Comparison of ENCODE assay signal across 8 mouse cellular contexts in the genomic region with DNA sequence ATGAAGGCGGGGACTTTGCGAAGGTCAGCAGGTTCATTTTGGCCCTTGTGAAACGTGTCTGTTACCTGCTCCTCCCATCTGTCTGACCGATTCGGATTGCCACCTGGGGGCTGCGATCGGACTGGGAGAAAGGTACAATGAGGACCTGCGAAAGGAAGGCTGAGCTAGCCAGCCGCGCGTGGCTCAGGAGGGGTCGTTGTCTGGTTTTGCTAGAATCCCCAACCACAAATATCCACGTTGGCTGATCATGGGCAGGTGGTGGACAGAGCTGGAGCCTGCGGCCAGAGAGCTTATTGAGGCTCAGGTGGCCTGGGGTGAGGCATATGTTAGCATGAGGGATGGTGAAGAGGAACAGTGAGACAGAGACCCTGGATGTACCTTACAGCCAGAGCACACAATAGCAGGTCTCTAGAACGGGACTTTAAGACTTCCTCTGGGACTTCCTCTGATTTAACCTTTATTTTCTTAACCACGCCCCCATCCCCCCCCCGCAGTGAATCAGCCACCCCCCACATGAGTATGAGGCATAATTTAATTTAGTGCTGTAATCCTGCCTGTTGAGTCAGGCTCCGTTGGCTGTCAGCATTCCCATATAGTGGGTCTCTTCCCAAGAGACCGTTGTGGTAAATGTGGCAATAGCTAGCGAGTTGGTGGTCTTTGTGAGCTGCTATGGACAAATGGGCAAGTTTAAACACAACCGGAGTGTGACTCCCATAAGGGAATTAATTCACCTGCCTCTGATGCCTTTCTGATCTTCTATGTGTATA. TPM values are rescaled to one million over a fixed set of nuclear protein-coding genes. Genes with fewer than 3 reads are reported as not detected.
A peak's percentile ranks its signal among the peaks of the same experiment; 100 is the strongest.
DNase-seq lines count a peak whose midpoint lies in the region; ATAC-seq lines count a peak whose summit lies in the region.

No protein-coding gene starts in this region.

- H3K27ac ChIP-seq in hindbrain, embryonic 14.5 days = peak overlapping the region; percentile 84
- H3K27ac ChIP-seq in midbrain, embryonic 15.5 days = peak overlapping the region; percentile 93

- peaks cover 26% of the 10 kb centered on the region for H3K4me1 ChIP-seq in megakaryocyte, embryonic 14.5 days
- peaks cover 31% of the 10 kb centered on the region for H3K4me1 ChIP-seq in hindbrain, embryonic 14.5 days (replicated peaks; ENCODE audit: control insufficient read depth, insufficient read depth, low read length)
- H3K4me1 ChIP-seq in midbrain, embryonic 15.5 days = peaks cover 27% of the 10 kb centered on the region

- no peaks in the 10 kb centered on the region for H3K36me3 ChIP-seq in megakaryocyte, embryonic 14.5 days (replicated peaks; ENCODE audit: low read length)
- no peaks in the 10 kb centered on the region for H3K36me3 ChIP-seq in hindbrain, embryonic 14.5 days (replicated peaks; ENCODE audit: control insufficient read depth, insufficient read depth)
- H3K36me3 ChIP-seq in midbrain, embryonic 15.5 days (replicated peaks) = no peaks in the 10 kb centered on the region

- H3K9me3 ChIP-seq in megakaryocyte, embryonic 14.5 days = no peaks in the 10 kb centered on the region
- no peaks in the 10 kb centered on the region for H3K9me3 ChIP-seq in hindbrain, embryonic 14.5 days (ENCODE audit: control insufficient read depth, low read length)
- H3K9me3 ChIP-seq in midbrain, embryonic 15.5 days = no peaks in the 10 kb centered on the region

- peak overlapping the region; percentile 84 for H3K4me2 ChIP-seq in hindbrain, embryonic 14.5 days (replicated peaks)
- H3K4me2 ChIP-seq in midbrain, embryonic 15.5 days = peak overlapping the region; percentile 84

- DNase-seq in cerebellum, adult 9-11 months = peak; percentile 61
- peak; percentile 41 for DNase-seq in hindbrain, embryonic 14.5 days (ENCODE audit: low spot score)
- no peak for DNase-seq in yolk sac, embryonic 10.5 days (ENCODE audit: low spot score)
- DNase-seq in spleen, postnatal 4 days (ENCODE audit: low spot score in 2 of 2) = no peak
- DNase-seq in spleen, postnatal 10 days (ENCODE audit: low spot score in 2 of 2) = no peak

- peak overlapping the region; percentile 91 for H3K4me3 ChIP-seq in megakaryocyte, embryonic 14.5 days (replicated peaks)
- H3K4me3 ChIP-seq in hindbrain, embryonic 14.5 days (replicated peaks; ENCODE audit: low read length) = peak overlapping the region; percentile 52
- peak overlapping the region; percentile 80 for H3K4me3 ChIP-seq in midbrain, embryonic 15.5 days

- no peak for ATAC-seq in megakaryocyte, adult 5-6 weeks (ENCODE audit: poor library complexity, severe bottlenecking)
- peak; percentile 37 for ATAC-seq in hindbrain, embryonic 14.5 days (ENCODE audit: low FRiP score)
- peak; percentile 48 for ATAC-seq in midbrain, embryonic 15.5 days (replicated peaks)

- peaks cover 75% of the 10 kb centered on the region for H3K27me3 ChIP-seq in megakaryocyte, embryonic 14.5 days (replicated peaks)
- no peaks in the 10 kb centered on the region for H3K27me3 ChIP-seq in hindbrain, embryonic 14.5 days (ENCODE audit: control insufficient read depth, insufficient read depth, low read length)
- H3K27me3 ChIP-seq in midbrain, embryonic 15.5 days (replicated peaks) = 0 out of 2 replicates have a peak, but pooled peaks cover 2% of the 10 kb centered on the region

- 5% methylated on average over 21 of the region's 21 CpGs for WGBS in hindbrain, embryonic 14.5 days
- WGBS in midbrain, embryonic 15.5 days = 5% methylated on average over 21 of the region's 21 CpGs

- H3K9ac ChIP-seq in hindbrain, embryonic 14.5 days = peak overlapping the region; percentile 74
- peak overlapping the region; percentile 85 for H3K9ac ChIP-seq in midbrain, embryonic 15.5 days

RNA-seq across cellular contexts. Expression of a gene that starts 0.9 kb away (rescaled TPM):
- polyA plus RNA-seq in megakaryocyte, embryonic 14.5 days (2012; ENCODE audit: insufficient read depth, low replicate concordance) = not detected in 2 replicates
- total RNA-seq in megakaryocyte, adult 5-6 weeks (2015) = 0.14 and 0.47 TPM in 2 replicates
- 0.53 TPM in 1 of 2 replicates, not detected in the other for total RNA-seq in megakaryocyte, adult 5-6 weeks (2017)
- 20.6 and 21.5 TPM in 2 replicates for polyA plus RNA-seq in hindbrain, embryonic 14.5 days (2014; fragmentation: Nextera tagmentation; extraction: Ambion mirVana)
- polyA plus RNA-seq in midbrain, embryonic 15.5 days (2015; fragmentation: Nextera tagmentation; extraction: Ambion mirVana) = 19.8 TPM in 2 replicates

RNA-seq across cellular contexts. Expression of a gene that starts 43.4 kb away (rescaled TPM):
- 70.7 and 71.0 TPM in 2 replicates for polyA plus RNA-seq in megakaryocyte, embryonic 14.5 days (2012; ENCODE audit: insufficient read depth, low replicate concordance)
- 11.0 and 13.9 TPM in 2 replicates for total RNA-seq in megakaryocyte, adult 5-6 weeks (2015)
- total RNA-seq in megakaryocyte, adult 5-6 weeks (2017) = 59.7 and 75.3 TPM in 2 replicates
- polyA plus RNA-seq in hindbrain, embryonic 14.5 days (2014; fragmentation: Nextera tagmentation; extraction: Ambion mirVana) = 160 and 173 TPM in 2 replicates
- 113 and 142 TPM in 2 replicates for polyA plus RNA-seq in midbrain, embryonic 15.5 days (2015; fragmentation: Nextera tagmentation; extraction: Ambion mirVana)

Comparison
In these comparisons a context has a peak if more than half of its experiments do, and no peak if none do; other contexts are left out.
1. DNase-seq: peak in cerebellum, adult 9-11 months (single experiment) and hindbrain, embryonic 14.5 days (single experiment); none in yolk sac, embryonic 10.5 days (single experiment), spleen, postnatal 4 days (0 of 2) and spleen, postnatal 10 days (0 of 2).
2. RNA of a gene that starts 0.9 kb away (polyA plus RNA-seq): 20.6 to 21.5 TPM in hindbrain, embryonic 14.5 days and 19.8 TPM in midbrain, embryonic 15.5 days; not detected in megakaryocyte, embryonic 14.5 days; every median in the first group is over 10 times any median in the second.
3. Peak in every context shown above with its lines, with median percentiles within 50 percentile points of each other: H3K4me3 ChIP-seq.